Mouse (Mus musculus) retina, adult 2 months (tissue): ENCODE data around the gene Plscr1.
A peak's percentile ranks its signal among the peaks of the same experiment; 100 is the strongest.

Experiments used
- DNase-seq: peaks from one replicate; pipeline ENCODE4 v3.0.0-alpha.2; 2012; ENCODE audit warnings: low read depth, low spot score

The Plscr1 gene

GRCm38 (mm10) chr9:92249447-92249852 is at the start of gene Plscr1:
Plscr1 (plus strand) TSS chr9:92249750.
- no peak for DNase-seq

DNA sequence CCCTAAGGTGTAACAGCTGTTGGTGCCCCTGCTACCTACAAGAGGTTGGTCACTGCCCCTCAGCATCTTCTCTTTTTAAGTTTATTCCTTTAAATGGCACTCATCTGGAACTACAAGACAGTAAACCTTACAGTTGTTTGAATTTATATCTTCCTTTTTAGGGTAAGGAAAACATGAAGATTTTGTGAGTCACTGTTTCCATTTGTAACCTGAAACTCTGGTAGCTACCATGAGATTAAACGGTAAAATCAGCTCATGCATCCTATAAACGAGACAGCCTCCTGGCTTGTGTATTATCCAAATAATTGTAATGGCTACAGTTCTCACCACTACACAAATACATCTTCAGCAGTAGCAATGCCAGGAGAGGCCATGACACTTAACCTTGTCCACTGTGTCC is 45.2 kb upstream of the Plscr1 start:
- no peak for DNase-seq

GRCm38 (mm10) chr9:92207307-92207706 is 42.2 kb upstream of the Plscr1 start:
- peak; percentile 8 for DNase-seq

- no peak for DNase-seq
These were observed 41.8 kb upstream of the Plscr1 start for GRCm38 (mm10) chr9:92207757-92208156.

DNA sequence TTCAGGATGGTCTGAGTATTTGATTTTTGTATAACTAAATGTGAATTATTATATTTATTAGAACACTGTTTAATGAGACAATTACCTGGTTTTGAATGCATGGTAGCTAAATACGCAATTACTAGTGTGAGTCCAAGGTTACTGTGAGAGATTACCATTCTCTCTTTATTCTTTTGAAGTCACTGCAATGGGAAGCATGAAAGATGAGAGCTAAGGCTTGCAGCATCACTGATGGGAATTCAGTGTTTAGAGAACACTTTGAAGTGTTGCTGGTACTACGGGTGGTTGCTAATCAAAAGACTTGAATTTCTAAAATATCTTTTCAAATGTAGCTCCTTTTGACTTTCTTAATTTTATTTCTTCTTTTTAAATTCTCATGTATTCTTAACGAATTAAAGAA is 39.7 kb upstream of the Plscr1 start:
- DNase-seq: no peak

DNA sequence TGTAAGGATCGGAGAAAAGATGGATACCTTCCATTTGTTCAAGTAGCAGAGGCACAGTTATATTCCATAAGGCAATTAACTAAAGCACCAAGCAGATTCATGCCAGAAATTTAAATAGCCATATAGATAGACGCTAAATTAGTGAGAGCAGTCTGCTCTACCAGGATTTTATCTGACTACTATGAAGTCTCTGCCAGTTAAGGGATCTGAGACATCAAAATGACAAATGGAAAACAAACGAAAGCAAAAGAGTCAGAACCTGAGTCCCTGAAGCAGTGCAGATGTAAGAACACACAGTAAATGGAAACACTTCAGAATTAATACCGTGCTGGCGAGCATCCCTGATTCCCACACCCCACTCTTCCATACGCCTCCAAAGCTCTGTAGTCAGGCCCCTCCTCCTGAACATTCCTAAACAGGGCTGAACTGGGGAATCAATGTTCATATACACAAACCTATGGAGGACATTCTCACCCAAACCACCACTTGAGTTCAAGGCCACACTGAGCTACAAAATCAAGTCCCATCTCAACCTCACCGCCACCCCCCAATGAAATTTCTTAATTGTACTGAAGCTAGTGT is 39.1 kb upstream of the Plscr1 start:
- DNase-seq: no peak

DNA sequence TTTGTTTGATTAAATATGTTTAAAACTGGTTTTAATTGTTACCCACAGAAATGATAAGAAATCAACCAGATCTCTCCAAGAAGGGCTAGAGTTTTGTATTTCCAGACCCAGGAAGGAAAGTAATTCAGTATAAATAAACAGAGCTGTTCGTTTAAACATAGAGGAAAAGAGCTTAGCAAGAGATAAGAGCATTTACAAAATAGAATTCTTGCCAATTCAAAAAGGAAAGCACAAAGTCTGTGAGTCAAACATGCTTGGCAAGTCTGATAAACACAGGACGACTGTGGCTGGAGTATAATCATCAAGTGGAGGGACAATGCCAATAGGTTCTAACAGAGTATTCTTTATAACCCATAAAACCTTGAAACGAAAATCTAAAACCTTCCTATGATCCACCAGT is 38.5 kb upstream of the Plscr1 start:
- no peak for DNase-seq

DNA sequence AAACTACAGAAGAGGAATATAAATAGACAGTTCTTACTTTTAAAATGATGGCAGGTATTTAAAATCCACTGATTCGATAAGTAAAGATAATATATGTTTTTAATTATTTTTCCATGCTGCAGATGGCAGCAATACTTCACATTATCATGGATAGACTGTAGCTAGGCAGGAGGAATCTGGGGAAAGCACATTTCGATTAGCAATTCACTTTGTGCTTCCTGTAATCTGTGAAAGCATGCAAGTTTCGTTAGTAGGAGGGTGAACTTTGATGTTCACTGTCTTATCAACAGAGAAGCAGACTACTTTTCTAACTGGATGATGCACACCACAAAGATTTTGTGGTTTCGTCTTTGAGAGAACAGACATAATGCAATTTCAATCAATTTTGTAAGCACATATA is 32.1 kb upstream of the Plscr1 start:
- no peak for DNase-seq

GRCm38 (mm10) chr9:92217896-92218295 is 31.7 kb upstream of the Plscr1 start:
- DNase-seq: no peak

DNA sequence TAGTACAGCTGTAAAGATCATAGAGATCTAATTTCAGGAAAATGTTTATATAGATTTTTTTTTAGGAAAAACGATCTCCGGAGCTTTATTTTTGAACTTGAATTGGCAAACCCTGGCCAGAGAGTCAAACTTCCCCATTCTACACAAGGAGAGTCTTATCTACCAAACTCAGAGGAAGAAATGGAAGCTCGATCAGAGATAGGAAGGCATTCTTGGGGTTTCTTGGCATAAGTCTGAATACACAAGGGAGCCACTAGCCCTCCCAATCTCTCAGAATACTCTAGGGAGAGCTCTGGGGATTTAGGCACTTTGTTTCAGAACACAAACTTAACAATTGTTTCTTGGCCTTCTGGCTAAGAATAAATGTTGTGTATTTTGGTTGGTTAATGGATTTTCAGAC is 29.4 kb upstream of the Plscr1 start:
- DNase-seq: no peak

- no peak for DNase-seq
These were observed 28.1 kb upstream of the Plscr1 start for GRCm38 (mm10) chr9:92221480-92221879.

GRCm38 (mm10) chr9:92224598-92225231 is 24.8 kb upstream of the Plscr1 start:
- no peak for DNase-seq

- no peak for DNase-seq
These were observed 23.4 kb upstream of the Plscr1 start for GRCm38 (mm10) chr9:92226127-92226655.

GRCm38 (mm10) chr9:92226795-92227194 is 22.8 kb upstream of the Plscr1 start:
- DNase-seq: no peak

DNA sequence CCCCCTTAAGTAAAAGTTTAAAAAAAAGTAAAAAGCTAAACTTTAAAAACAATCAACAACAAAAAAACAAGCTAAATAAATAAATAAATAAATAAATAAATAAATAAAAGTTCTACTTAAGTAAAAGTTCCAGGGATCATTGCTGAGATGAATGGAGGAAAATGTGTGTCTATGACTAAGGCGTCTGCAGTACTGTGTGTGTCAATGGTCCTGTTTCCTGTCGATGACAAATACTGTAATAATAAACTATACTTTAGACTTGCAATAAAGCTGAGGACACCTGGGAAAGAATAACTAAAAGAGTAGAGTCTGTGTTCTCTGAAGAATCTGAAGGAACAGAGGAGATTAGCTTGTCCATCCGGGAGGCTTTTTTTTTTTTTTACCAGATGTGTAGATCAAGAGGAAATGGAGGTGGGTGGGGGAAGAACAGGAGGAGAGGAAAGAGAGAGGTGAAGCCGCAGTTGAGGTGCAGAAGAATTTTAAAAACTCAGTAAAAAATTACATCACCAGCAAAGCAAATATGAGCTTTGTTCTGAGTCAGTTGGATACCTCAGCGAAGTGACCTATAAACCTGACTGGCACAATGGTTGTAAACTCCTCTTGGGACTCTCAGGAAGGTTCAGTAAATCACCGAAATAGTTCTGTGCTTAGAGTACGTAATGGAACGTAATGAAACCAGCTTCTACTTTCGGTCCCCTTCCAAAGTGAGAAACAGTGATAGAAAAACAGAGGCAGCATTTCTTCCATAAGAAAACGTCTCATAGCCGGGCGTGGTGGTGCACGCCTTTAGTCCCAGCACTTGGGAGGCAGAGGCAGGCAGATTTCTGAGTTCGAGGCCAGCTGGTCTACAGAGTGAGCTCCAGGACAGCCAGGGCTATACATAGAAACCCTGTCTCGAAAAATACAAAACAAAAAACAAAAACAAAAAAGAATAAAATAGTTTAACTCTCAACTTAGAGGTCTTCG is 20.4 kb upstream of the Plscr1 start:
- no peak for DNase-seq

DNA sequence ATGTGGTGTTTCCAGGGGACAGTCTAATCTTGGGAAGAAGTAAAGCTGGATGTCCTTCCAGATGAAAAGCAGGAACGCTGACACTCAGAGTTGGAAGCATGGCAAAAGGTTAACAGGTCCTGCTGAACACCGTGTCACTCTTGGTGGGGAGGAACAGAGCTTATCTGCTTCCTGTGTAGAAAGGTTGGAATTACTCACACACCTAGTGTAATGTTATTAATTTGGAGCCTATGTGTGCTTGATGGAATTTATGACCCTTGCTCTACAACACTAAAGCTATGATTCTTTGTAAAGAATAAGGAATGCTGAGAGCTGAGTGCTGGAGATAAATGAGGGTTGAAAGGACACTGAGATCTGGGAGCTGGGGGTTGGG is 19.7 kb upstream of the Plscr1 start:
- DNase-seq: no peak

DNA sequence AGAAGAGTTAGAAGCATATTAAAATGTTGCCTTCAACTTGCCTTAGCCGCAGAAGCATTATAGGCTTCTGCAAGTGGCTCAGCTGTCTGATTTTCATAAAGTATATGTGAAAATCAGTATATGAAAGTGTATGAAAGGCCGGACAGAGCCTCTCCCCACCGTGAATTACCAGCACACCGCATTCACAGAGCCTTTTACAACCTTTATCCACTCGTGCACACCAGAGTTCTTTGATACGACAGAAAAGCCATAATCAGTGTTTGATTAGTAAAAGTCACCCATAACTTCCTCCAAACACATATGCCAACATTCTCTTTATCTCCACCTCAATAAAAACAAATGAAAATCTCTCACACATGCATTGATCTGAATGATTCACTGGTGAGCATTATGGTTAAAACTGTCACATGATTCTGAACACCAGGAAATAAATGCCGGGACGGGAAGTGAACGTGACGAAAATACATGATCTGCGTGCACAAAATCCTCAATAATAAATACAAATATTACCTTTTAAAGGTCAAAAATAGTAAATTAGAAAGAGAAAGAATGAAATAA is 14.6 kb upstream of the Plscr1 start:
- DNase-seq: no peak

DNA sequence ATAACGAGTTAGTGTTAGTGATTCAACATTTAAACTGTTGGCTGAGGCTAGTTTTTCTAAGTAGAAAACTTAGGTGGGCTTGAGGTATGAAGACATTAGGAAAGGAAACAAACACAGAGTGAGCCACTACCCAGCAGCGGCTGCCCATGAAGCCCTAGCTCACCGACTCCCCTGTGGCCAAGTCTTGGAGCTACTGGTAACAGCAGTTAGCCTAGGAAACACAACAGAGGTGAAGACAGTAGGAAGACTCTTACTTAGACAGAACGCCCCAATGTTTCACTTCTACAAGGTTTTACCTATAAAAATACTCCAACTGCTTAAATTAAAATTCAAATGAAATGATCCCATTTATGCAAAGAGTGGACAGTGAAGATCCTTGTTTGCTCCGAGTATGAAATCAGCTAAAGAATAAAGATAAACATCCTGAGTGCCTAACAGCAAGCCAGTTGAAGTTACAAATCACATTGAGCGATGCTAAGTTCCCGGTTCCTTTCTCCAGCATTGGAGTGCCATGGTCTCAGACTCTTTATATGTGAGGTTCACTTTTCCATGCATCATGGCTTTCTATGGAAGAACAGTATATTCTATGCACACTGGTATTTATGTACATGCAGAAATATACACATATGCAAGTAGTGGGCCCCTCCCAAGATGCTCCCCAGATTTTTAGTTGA is 640 bp upstream of the Plscr1 start:
- DNase-seq: no peak

DNA sequence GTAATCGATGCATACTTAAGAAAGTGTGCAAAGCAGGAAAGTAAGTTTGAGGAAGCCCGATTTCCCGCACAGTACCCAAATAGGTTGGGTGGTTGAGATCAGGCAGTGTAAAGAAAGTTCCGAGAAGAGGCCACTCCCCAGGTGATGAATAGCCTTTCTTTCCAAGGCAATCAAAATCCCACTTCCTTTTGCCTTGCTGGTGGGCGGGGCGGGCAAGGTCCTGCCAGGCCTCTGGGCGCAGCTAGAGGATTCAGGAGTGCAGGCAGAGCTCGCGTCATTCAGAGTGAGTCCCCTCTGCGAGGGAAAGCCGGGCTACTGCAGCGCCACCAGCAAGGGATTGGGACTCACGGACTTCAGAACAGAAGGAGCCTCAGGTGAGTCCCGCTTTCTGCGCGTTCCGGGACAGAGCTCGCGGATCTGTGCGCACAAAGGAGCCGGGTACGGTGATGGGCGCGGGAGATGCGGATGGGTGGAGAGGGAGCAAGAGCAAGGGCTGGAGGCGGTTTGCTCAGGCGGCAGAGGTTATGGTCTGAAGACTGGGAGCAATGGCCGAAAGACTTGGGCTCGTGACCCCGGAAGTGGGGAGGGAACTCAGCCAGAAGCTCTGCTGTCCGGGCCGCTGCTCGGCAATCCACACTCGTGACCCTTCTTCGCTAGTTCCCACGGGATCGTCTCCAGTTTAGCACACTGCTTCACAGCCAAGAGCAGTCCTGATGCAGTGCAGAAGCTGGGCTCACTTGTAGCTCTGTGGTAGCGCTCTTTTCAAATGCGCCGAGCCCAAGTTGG is 630 bp downstream of the Plscr1 start:
- DNase-seq: no peak

GRCm38 (mm10) chr9:92252718-92253117 is 3.2 kb downstream of the Plscr1 start:
- no peak for DNase-seq
